Mouse (Mus musculus): ENCODE measurements at regions not wholly inside any gene's neighbourhood (a gene's known extent, or its start where the extent isn't known, plus 50 kb on each side); places are given as distances from the start of the nearest gene placed in this dataset.

DNA sequence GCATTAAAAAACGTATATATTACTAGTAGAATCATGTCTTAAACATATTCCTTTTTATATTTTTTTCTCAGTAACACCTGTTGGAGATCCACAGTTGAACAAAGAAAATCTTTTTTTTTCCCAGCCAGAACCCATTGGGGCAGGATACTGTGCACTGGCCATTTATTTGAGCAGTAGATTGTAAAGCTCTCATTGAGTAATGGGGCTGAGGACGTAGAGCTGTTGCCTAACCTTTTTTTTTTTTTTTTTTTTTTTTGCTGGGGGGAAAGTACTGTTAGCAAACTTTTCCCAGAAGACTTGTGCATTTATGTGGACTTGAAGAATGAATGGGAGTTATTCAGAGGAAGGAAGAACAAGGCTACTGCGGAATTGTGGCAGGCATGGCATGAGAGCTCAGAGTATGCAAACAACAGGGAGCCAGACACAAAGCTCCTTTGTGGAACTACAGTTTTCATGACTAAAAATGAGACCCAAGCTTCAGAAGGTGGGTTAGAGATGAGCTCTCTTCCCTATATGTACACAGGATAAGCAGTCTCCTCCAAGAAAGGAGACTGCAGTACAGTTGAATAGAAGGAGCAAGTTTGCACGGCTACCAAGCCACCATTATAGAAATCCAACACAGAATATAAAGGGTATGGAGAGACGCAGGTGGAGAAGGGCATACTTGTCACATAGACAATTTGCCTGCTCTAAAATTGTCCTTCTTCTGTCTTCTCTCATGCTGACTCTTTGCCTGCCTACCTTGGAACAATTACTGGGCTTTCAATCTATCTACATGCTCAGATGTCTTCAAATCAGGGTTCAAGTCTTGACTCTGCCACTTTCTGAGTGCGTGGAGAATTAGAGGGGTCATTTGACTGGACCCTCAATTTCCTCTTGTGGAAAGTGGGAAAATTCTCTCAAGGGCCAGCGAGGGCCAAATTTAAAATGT is 100.7 kb upstream of the Hs3st1 start:
- TF ChIP-seq CTCF (IDR thresholded peaks at IDR 0.05; ENCODE audit: low read depth) (no peak), EP300 (IDR thresholded peaks at IDR 0.05; ENCODE audit: low read depth) (no peak)
